Mouse (Mus musculus) hindbrain, postnatal 0 days (tissue): ENCODE measurements around the gene Olfr774. TPM values are rescaled to one million over a fixed set of nuclear protein-coding genes. Genes with fewer than 3 reads are reported as not detected.
"Not testable (repeated sequence)": the region's sequence is repeated elsewhere in the genome, so short reads cannot be mapped to it uniquely, and the experiment has no call there.

Source experiments
- ATAC-seq: fragments of 200-750 bp; cut with Nextera tagmentation; 2 replicates; pipeline ENCODE4 v1.8.0; 2017; ENCODE audit warnings: mild to moderate bottlenecking, moderate TSS enrichment, moderate library complexity
- DNase-seq: peaks from one replicate; pipeline ENCODE4 v3.0.0-alpha.2; 2015; ENCODE audit warnings: low spot score
- H3K27ac ChIP-seq: fragments of 300-500 bp; sonication (generic); 2 replicates; pipeline ENCODE4 v1.5.1; 2014; ENCODE audit warnings: mild to moderate bottlenecking
- H3K27me3 ChIP-seq: fragments of 300-500 bp; sonication (generic); 2 replicates; pipeline ENCODE4 v1.6.1; 2014; ENCODE audit warnings: low read length, mixed read lengths; ENCODE audit not compliant: insufficient read depth
- H3K36me3 ChIP-seq: fragments of 300-500 bp; sonication (generic); 2 replicates; pipeline ENCODE4 v1.6.1; 2014; ENCODE audit warnings: low read length, mixed read lengths; ENCODE audit not compliant: insufficient read depth
- H3K4me1 ChIP-seq: fragments of 300-500 bp; sonication (generic); 2 replicates; pipeline ENCODE4 v1.6.1; 2014; ENCODE audit warnings: antibody characterized with exemption, low read length, mixed read lengths; ENCODE audit not compliant: insufficient read depth
- H3K4me2 ChIP-seq: fragments of 300-500 bp; sonication (generic); 2 replicates; pipeline ENCODE4 v1.6.1; 2014; ENCODE audit warnings: low read depth, mild to moderate bottlenecking, low read length, moderate library complexity, mixed read lengths
- H3K4me3 ChIP-seq: fragments of 300-500 bp; sonication (generic); 2 replicates; pipeline ENCODE4 v1.5.1; 2014; ENCODE audit warnings: low read length
- H3K9ac ChIP-seq: fragments of 300-500 bp; sonication (generic); replicated peaks from 2 replicates; pipeline ENCODE4 v1.6.1; 2014; ENCODE audit warnings: mild to moderate bottlenecking, low read length, moderate library complexity, mixed read lengths
- H3K9me3 ChIP-seq: fragments of 300-500 bp; sonication (generic); 2 replicates; pipeline ENCODE4 v1.6.1; 2016; ENCODE audit warnings: low read length, mixed read lengths
- CTCF ChIP-seq: IDR thresholded peaks from 2 replicates; pipeline ENCODE4 v1.5.1; 2016; ENCODE audit warnings: antibody characterized with exemption, control low read depth, low read depth
- WGBS: fragments of 180-500 bp; shearing (Covaris S2); extraction: QIAGEN DNeasy Blood & Tissue Kit; methylation state at CpG from one replicate; pipeline ENCODE4 v1.1.7; 2014; 5-methylcytosine and 5-hydroxymethylcytosine counted together
- polyA plus RNA-seq: library from polyadenylated mRNA; unstranded; fragments of >200 nt; fragmentation: Nextera tagmentation; extraction: Ambion mirVana; gene quantifications from 2 replicates; pipeline ENCODE4 v1.2.1, GENCODE M21; 2015
- total RNA-seq: library from RNA; depleted of rRNA; stranded (reverse); fragments of >200 nt; gene quantifications from 2 replicates; pipeline ENCODE4 v1.2.3, GENCODE M21; 2014; rRNA removed

Gene Olfr774
- total RNA-seq (not detected in 2 replicates), polyA plus RNA-seq (not detected in 2 replicates)

DNA sequence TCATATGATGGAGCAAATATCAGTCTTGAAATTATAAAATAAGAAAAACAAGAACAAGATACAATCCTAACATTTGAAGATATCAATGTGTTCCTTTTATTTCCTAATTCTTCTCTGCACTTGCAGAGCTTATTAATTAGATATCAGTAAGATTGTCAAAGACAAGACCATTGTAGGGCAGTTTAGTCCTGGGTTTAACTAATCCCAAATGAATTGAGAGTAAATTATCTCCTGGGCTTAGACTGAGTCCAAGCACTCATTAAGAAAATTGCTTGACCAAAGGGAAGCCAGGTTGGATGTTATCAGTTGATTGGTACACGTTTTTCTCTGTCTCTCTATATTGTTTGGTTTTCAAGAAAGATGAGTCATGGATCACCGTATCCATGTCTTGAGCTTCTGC, at the start of gene Olfr774:
Gene Olfr774 (plus strand): TSS at position 301 of the 400 bp plus-strand sequence.
- Histone ChIP-seq H3K27ac (no peak within 1 kb of the TSS), H3K27me3 (no peaks in the 10 kb centered on the region), H3K9me3 (no peaks in the 10 kb centered on the region), H3K36me3 (no peaks in the 10 kb centered on the region), H3K9ac (no peak within 1 kb of the TSS), H3K4me3 (no peak within 1 kb of the TSS), H3K4me2 (no peak within 1 kb of the TSS), H3K4me1 (no peaks in the 10 kb centered on the region)
- WGBS: 70% methylated on average over 2 of the region's 2 CpGs
- ATAC-seq (no peak), DNase-seq (no peak)
- TF ChIP-seq CTCF: no peak

GRCm38 (mm10) chr10:129187319-129187718, 48.7 kb upstream of the Olfr774 start, which contains the start of gene Olfr773:
Gene Olfr773 (minus strand): TSS chr10:129187419.
- ATAC-seq, H3K4me3 ChIP-seq: not testable (repeated sequence)

GRCm38 (mm10) chr10:129230737-129231136, 5.3 kb upstream of the Olfr774 start:
- no peak overlapping the region for H3K4me3 ChIP-seq
- H3K36me3 ChIP-seq: no peaks in the 10 kb centered on the region
- no peak overlapping the region for H3K27ac ChIP-seq
- no peaks in the 10 kb centered on the region for H3K9me3 ChIP-seq
- H3K4me2 ChIP-seq: no peak overlapping the region
- no peak for ATAC-seq
- H3K4me1 ChIP-seq: no peaks in the 10 kb centered on the region
- WGBS: 77% methylated on average over 1 of the region's 1 CpGs
- DNase-seq: no peak
- no peak for TF ChIP-seq CTCF
- H3K27me3 ChIP-seq: no peaks in the 10 kb centered on the region
- no peak overlapping the region for H3K9ac ChIP-seq

More at GRCm38 (mm10) chr10:129187319-129187718, 48.7 kb upstream of the Olfr774 start, which contains the start of gene Olfr773:
- H3K4me1 ChIP-seq, DNase-seq, H3K27me3 ChIP-seq, H3K9ac ChIP-seq, H3K9me3 ChIP-seq, H3K36me3 ChIP-seq, H3K4me2 ChIP-seq, H3K27ac ChIP-seq: not testable (repeated sequence)

DNA sequence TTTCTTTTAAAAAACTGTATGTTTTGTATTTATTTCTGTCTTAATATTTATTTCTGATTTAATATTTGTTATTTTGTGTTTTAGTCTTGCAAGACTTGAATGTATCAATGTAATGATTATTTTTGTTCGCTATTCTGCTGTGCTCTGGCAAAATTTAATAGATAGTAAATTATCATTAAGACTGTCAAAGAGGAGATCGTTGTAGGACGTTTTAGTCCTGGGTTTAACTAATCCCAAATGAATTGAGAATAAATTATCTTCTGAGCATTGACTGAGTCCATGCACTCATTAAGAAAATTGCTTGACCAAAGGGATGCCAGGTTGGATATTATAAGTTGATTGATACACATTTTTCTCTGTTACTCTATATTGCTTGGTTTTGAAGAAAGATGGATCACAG, 12.1 kb downstream of the Olfr774 start, which contains the start of gene Olfr775:
Gene Olfr775 (plus strand): TSS at position 301 of the 400 bp plus-strand sequence.
- H3K4me1 ChIP-seq: no peaks in the 10 kb centered on the region
- H3K4me3 ChIP-seq: no peak within 1 kb of the TSS
- H3K4me2 ChIP-seq: no peak within 1 kb of the TSS
- ATAC-seq (no peak), DNase-seq (no peak)
- H3K9ac ChIP-seq: no peak within 1 kb of the TSS
- H3K36me3 ChIP-seq: no peaks in the 10 kb centered on the region
- H3K27ac ChIP-seq: no peak within 1 kb of the TSS
- TF ChIP-seq CTCF: no peak
- WGBS: 68% methylated on average over 3 of the region's 3 CpGs
- H3K27me3 ChIP-seq: no peaks in the 10 kb centered on the region
- H3K9me3 ChIP-seq: no peaks in the 10 kb centered on the region

DNA sequence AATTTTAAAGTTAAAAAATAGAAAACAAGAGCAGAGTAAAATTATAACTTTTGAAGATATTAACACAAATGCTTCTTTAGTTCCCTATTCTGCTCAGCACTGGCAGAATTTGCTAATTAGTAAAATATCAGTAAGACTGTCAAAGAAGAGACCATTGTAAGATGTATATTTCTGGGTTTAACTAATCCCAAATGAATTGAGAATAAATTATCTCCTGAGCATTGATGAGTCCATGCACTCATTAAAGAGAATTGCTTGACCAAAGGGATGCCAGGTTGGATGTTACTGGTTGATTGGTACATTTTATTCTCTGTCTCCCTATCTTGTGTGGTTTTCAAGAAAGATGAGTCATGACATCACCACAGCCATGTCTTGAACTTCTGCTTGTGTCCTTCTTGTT, 22.8 kb downstream of the Olfr774 start, which contains the start of gene Olfr776:
Gene Olfr776 (plus strand): TSS at position 301 of the 400 bp plus-strand sequence.
- Histone ChIP-seq H3K36me3 (no peaks in the 10 kb centered on the region), H3K9ac (no peak within 1 kb of the TSS), H3K27me3 (no peaks in the 10 kb centered on the region), H3K9me3 (no peaks in the 10 kb centered on the region), H3K4me2 (no peak within 1 kb of the TSS), H3K4me1 (no peaks in the 10 kb centered on the region), H3K27ac (no peak within 1 kb of the TSS), H3K4me3 (no peak within 1 kb of the TSS)
- ATAC-seq (no peak), DNase-seq (no peak)
- no peak for TF ChIP-seq CTCF

DNA sequence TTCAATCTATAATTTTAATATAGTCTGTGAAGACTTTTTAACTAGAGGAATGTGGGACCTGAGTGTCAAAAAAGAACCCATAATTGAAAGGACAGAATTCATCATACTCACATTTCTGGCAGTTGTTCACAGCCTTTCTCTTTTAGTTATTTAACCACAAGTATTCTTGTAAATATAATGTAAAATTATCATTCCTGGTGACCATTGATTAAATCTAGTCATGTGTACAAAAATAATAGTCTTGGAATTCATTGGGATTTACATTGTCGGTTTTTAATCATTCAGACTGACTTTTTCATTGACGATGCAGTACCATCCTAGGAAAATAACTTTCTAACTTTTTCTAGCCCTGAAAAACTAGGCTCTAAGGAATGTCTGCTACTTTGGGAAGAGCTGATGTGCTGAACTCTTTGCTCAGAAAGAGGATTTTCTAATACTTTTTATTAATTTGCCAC, 35.1 kb downstream of the Olfr774 start, which contains the start of gene Olfr777:
Gene Olfr777 (minus strand): TSS at position 405 of the 455 bp plus-strand sequence.
- DNase-seq (no peak), ATAC-seq (no peak)
- Histone ChIP-seq H3K4me1 (no peaks in the 10 kb centered on the region), H3K36me3 (no peaks in the 10 kb centered on the region), H3K27me3 (no peaks in the 10 kb centered on the region), H3K27ac (no peak within 1 kb of the TSS), H3K4me3 (no peak within 1 kb of the TSS), H3K4me2 (no peak within 1 kb of the TSS), H3K9ac (no peak within 1 kb of the TSS), H3K9me3 (no peaks in the 10 kb centered on the region)
- 95% methylated on average over 2 of the region's 2 CpGs for WGBS
- no peak for TF ChIP-seq CTCF

Other genes starting within 250 kb of the Olfr774 start
- gene Olfr9, start 246.8 kb upstream of the Olfr774 start, total RNA-seq: not detected in 2 replicates
- gene Olfr9, start 246.8 kb upstream of the Olfr774 start, polyA plus RNA-seq: not detected in 2 replicates
- not detected in 2 replicates for gene Olfr763, start 225.4 kb upstream of the Olfr774 start, total RNA-seq
- not detected in 2 replicates for gene Olfr763, start 225.4 kb upstream of the Olfr774 start, polyA plus RNA-seq
- not detected in 2 replicates for gene Olfr764-ps1, start 196.3 kb upstream of the Olfr774 start, total RNA-seq
- not detected in 2 replicates for gene Olfr764-ps1, start 196.3 kb upstream of the Olfr774 start, polyA plus RNA-seq
- gene Olfr765, start 186.2 kb upstream of the Olfr774 start, total RNA-seq: not detected in 2 replicates
- not detected in 2 replicates for gene Olfr765, start 186.2 kb upstream of the Olfr774 start, polyA plus RNA-seq
- not detected in 2 replicates for gene Olfr766-ps1, start 167.2 kb upstream of the Olfr774 start, total RNA-seq
- not detected in 2 replicates for gene Olfr766-ps1, start 167.2 kb upstream of the Olfr774 start, polyA plus RNA-seq
- not detected in 2 replicates for gene Olfr767, start 153.3 kb upstream of the Olfr774 start, total RNA-seq
- gene Olfr767, start 153.3 kb upstream of the Olfr774 start, polyA plus RNA-seq: not detected in 2 replicates
- gene Olfr768, start 136.8 kb upstream of the Olfr774 start, total RNA-seq: not detected in 2 replicates
- not detected in 2 replicates for gene Olfr768, start 136.8 kb upstream of the Olfr774 start, polyA plus RNA-seq
- gene Olfr769, start 118.3 kb upstream of the Olfr774 start, total RNA-seq: not detected in 2 replicates
- not detected in 2 replicates for gene Olfr769, start 118.3 kb upstream of the Olfr774 start, polyA plus RNA-seq
- gene Olfr770, start 97.2 kb upstream of the Olfr774 start, total RNA-seq: not detected in 2 replicates
- gene Olfr770, start 97.2 kb upstream of the Olfr774 start, polyA plus RNA-seq: not detected in 2 replicates
- not detected in 2 replicates for gene Olfr771, start 71.5 kb upstream of the Olfr774 start, total RNA-seq
- not detected in 2 replicates for gene Olfr771, start 71.5 kb upstream of the Olfr774 start, polyA plus RNA-seq
- not detected in 2 replicates for gene Olfr772, start 58.3 kb upstream of the Olfr774 start, total RNA-seq
- not detected in 2 replicates for gene Olfr772, start 58.3 kb upstream of the Olfr774 start, polyA plus RNA-seq
- gene Olfr773, start 48.8 kb upstream of the Olfr774 start, total RNA-seq: not detected in 2 replicates
- gene Olfr773, start 48.8 kb upstream of the Olfr774 start, polyA plus RNA-seq: not detected in 2 replicates
- gene Olfr775, start 12.2 kb downstream of the Olfr774 start, total RNA-seq: not detected in 2 replicates
- gene Olfr775, start 12.2 kb downstream of the Olfr774 start, polyA plus RNA-seq: not detected in 2 replicates
- gene Olfr776, start 22.9 kb downstream of the Olfr774 start, total RNA-seq: not detected in 2 replicates
- not detected in 2 replicates for gene Olfr776, start 22.9 kb downstream of the Olfr774 start, polyA plus RNA-seq
- gene Olfr777, start 35.3 kb downstream of the Olfr774 start, total RNA-seq: not detected in 2 replicates
- gene Olfr777, start 35.3 kb downstream of the Olfr774 start, polyA plus RNA-seq: not detected in 2 replicates
- gene Olfr780, start 81.9 kb downstream of the Olfr774 start, total RNA-seq: not detected in 2 replicates
- not detected in 2 replicates for gene Olfr780, start 81.9 kb downstream of the Olfr774 start, polyA plus RNA-seq
- not detected in 2 replicates for gene Olfr781, start 92.7 kb downstream of the Olfr774 start, total RNA-seq
- gene Olfr781, start 92.7 kb downstream of the Olfr774 start, polyA plus RNA-seq: not detected in 2 replicates
- not detected in 2 replicates for gene Olfr782, start 112.6 kb downstream of the Olfr774 start, total RNA-seq
- gene Olfr782, start 112.6 kb downstream of the Olfr774 start, polyA plus RNA-seq: not detected in 2 replicates
- 0.61 and 0.68 TPM in 2 replicates for gene Olfr784, start 147.9 kb downstream of the Olfr774 start, total RNA-seq
- gene Olfr784, start 147.9 kb downstream of the Olfr774 start, polyA plus RNA-seq: 0.05 and 0.08 TPM in 2 replicates
- gene Olfr785, start 169.2 kb downstream of the Olfr774 start, total RNA-seq: not detected in 2 replicates
- not detected in 2 replicates for gene Olfr785, start 169.2 kb downstream of the Olfr774 start, polyA plus RNA-seq
- not detected in 2 replicates for gene Olfr786, start 191.1 kb downstream of the Olfr774 start, total RNA-seq
- gene Olfr786, start 191.1 kb downstream of the Olfr774 start, polyA plus RNA-seq: not detected in 2 replicates
- not detected in 2 replicates for gene Olfr787, start 225.7 kb downstream of the Olfr774 start, total RNA-seq
- not detected in 2 replicates for gene Olfr787, start 225.7 kb downstream of the Olfr774 start, polyA plus RNA-seq
- gene Olfr788, start 234.8 kb downstream of the Olfr774 start, total RNA-seq: not detected in 2 replicates
- not detected in 2 replicates for gene Olfr788, start 234.8 kb downstream of the Olfr774 start, polyA plus RNA-seq
- gene Olfr789, start 248.5 kb downstream of the Olfr774 start, total RNA-seq: not detected in 2 replicates
- not detected in 2 replicates for gene Olfr789, start 248.5 kb downstream of the Olfr774 start, polyA plus RNA-seq